Mouse (Mus musculus): ENCODE measurements around the gene Lpar3.

DNA sequence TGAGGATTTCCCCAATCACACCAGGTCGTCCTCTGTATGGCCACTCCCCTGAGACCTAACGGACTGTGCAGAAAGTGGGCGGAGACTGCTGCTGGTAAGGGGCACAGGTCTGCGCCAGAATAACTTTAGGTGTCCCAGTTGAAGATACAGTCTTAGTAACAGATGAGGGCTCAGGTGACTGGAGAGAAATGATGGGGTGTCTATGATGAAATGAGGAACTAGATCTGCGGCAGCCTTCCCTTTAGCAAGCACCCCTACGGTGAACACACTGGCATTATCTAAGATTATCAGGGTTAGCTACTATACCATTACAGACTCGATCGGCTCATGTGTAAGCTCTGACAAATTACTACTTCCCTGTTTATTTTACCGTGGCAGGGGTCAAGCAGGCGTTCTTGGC, 13.8 kb downstream of the Lpar3 start:
- no peak for TF ChIP-seq CTCF (IDR thresholded peaks at IDR 0.05; ENCODE audit: low read depth)
- no peak for TF ChIP-seq EP300 (IDR thresholded peaks at IDR 0.05; ENCODE audit: low read depth)

Measured in liver, postnatal 0 days (tissue).